Mouse (Mus musculus): ENCODE results near the gene Capn12. TPM values are rescaled to one million over a fixed set of nuclear protein-coding genes. Genes with fewer than 3 reads are reported as not detected.

Capn12 gene
- total RNA-seq (2021) = 1 to 10 TPM in 1 of 2 experiments, under 1 TPM in 1; 0.59 to 1.3 TPM
- long read RNA-seq, experiment 1 = 0 reads
- long read RNA-seq, experiment 2, partial matches to known transcripts = 0 of 4 reads
- long read RNA-seq, experiment 2, other reads (novel, unspliced or antisense) = 4 of 4 reads

GRCm38 (mm10) chr7:28881199-28881598 lies at the start of gene Capn12:
Gene Capn12, plus strand, starts transcription at chr7:28881422.
- no peak for DNase-seq (ENCODE audit: low spot score in 2 of 2)
- intact Hi-C loops (cut with DNase I) = no loop called here

GRCm38 (mm10) chr7:28832137-28832536 lies 49.1 kb upstream of the Capn12 start:
- intact Hi-C loops (cut with DNase I) = no loop called here
- DNase-seq (ENCODE audit: low spot score in 2 of 2) = no peak

DNA sequence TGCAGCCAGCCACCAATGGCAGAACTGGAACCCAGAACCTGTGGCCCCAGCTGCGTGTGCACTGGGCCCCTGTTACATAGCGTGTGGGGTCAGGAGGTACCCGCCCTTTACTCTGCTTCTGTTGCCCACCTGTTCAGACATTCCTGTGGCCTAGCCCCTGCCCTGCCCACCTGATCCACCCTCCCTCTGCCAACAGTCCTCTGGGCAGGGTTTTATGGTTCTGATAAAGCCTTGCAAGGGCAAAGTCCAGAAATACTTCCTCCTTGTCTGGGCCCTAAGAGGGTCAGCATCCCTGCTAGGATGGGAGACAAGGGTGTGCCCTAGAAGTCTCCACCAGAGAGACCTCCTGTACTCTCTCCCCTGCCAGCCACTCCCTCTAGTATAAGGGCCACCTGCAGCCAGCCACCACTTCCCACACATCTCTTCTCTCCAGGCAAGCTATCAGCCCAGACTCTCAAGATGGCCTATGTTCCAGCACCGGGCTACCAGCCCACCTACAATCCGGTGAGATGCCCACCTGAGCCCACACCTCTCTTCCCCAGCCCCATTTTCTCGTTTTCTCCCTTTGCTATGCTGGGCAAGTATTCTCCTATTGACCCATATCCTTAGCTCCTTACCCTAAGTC lies 47.4 kb upstream of the Capn12 start, which contains the start of gene Lgals4:
Gene Lgals4, plus strand, starts transcription at position 132 of the 625 bp plus-strand sequence.
- intact Hi-C loops (cut with DNase I) = no loop called here
- DNase-seq (ENCODE audit: low spot score in 2 of 2) = no peak

DNA sequence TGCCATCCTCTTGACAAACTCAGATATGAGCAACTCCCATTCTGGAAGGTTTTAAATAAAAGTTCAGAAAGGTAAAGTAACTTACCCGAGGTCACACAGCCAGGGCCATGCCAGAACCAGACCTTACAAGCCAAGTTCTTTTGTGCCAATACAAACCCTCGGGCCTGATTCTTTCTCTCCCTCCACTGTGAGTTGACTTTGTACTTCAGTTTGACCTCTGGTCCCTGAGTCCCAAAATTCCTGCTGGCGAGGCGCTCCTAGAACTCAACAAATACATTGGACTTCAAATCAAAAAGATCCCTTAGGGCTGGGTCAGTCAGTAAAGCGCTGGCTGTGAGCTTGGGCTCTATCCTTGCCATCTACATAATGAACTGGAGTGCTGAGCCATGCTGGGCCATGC lies 44.3 kb upstream of the Capn12 start:
- intact Hi-C loops (cut with DNase I) = no loop called here
- no peak for DNase-seq (ENCODE audit: low spot score in 2 of 2)

GRCm38 (mm10) chr7:28838331-28838730 lies 42.9 kb upstream of the Capn12 start:
- intact Hi-C loops (cut with DNase I) = no loop called here
- DNase-seq (ENCODE audit: low spot score in 2 of 2) = no peak

GRCm38 (mm10) chr7:28847273-28847672 lies 33.9 kb upstream of the Capn12 start:
- DNase-seq (ENCODE audit: low spot score in 2 of 2) = no peak
- intact Hi-C loops (cut with DNase I) = no loop called here

- DNase-seq (ENCODE audit: low spot score in 2 of 2) = no peak
- intact Hi-C loops (cut with DNase I) = no loop called here
Observed at GRCm38 (mm10) chr7:28849700-28850236, 31.5 kb upstream of the Capn12 start.

- intact Hi-C loops (cut with DNase I) = no loop called here
- DNase-seq (ENCODE audit: low spot score in 2 of 2) = no peak
Observed at GRCm38 (mm10) chr7:28850642-28851041, 30.6 kb upstream of the Capn12 start.

- intact Hi-C loops (cut with DNase I) = no loop called here
Observed at GRCm38 (mm10) chr7:28859953-28860352, 21.3 kb upstream of the Capn12 start.

DNA sequence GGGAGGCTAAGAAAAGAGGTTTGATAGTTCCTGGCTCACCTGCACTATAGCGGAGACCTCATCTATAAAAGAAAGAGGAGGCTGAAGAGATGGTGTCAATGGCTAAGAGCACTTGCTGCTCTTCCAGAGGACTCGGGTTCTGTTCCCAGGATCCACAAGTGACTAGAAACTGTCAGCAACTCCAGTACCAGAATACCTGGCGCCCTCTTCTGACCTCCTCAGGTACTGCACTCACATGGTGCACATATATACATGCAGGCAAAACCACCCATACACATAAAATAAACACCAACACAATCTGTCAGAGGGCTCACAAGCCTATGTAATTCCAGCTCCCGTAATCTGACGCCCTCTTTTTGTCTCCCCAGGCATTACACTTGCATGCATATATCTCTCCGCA lies 20.3 kb upstream of the Capn12 start:
- no peak for DNase-seq (ENCODE audit: low spot score in 2 of 2)
- intact Hi-C loops (cut with DNase I) = no loop called here

More at GRCm38 (mm10) chr7:28859953-28860352, 21.3 kb upstream of the Capn12 start:
- DNase-seq (ENCODE audit: low spot score in 2 of 2) = no peak

GRCm38 (mm10) chr7:28862817-28863499 lies 18.3 kb upstream of the Capn12 start:
- peak; percentile 70 to 89 for DNase-seq (ENCODE audit: low spot score in 2 of 2)
- intact Hi-C loops (cut with DNase I) = no loop called here

- intact Hi-C loops (cut with DNase I) = no loop called here
- DNase-seq (ENCODE audit: low spot score in 2 of 2) = no peak
Observed at GRCm38 (mm10) chr7:28863540-28863939, 17.7 kb upstream of the Capn12 start, which contains the start of gene Lgals7. Gene Lgals7, plus strand, starts transcription at chr7:28863853.

DNA sequence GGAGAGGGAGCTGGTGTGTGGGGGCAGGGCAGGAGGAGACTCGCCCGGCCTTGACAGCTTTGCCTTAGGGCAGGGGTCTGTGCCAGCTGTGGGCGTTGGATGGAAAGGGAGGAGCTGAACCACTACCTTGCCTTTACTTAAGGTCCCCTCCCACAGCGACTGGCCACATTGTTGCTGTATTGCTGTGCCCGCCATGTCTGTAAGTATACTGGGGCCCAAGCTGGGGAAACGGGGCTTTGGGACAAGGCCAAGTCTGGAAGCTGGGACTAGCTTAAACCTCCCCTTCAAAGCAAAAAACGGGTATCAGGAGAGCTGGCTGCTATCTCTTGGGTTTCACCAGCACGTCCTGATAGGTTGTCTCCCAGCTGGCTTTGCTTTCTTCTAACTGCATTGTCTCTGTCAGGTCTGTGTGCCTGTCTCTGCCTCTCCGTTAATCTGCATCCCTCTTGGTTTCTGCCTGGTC lies 16.9 kb upstream of the Capn12 start:
- intact Hi-C loops (cut with DNase I) = no loop called here

DNA sequence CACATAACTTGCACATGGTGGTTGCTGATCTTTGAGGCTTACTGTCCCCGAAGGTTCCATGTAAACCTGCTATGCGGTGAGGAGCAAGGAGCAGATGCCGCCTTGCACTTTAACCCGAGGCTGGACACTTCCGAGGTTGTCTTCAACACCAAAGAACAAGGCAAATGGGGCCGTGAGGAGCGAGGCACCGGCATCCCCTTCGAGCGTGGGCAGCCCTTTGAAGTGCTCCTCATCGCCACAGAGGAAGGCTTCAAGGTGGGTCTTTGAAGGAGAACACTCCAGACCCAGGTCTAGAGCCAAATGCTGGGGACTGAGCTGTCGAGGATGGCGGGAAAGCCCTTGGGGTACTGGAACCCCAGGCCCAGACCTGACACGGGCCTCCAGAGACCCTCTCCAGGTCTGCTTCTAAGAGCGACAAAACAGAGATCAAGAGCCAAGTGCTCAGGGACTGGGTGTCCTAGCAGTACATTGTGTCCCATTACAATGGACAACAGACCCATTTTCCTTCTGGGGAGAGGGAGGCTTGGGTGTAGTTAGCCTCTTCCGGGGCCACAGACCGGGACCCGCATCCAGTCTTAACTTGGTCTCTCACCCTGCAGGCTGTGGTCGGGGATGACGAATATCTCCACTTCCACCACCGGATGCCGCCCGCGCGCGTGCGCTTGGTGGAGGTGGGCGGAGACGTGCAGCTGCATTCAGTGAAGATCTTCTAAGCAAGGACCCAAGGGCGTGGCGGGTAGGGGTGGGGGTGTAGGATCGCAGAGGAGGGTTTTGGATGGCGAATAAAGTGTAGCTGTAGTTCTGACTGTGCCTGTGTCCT lies 15.5 kb upstream of the Capn12 start:
- DNase-seq (ENCODE audit: low spot score in 2 of 2) = peak; percentile 77 to 81
- intact Hi-C loops (cut with DNase I) = loop anchor here (2.0 to 5.0 kb wide), 2 partner anchors 38 to 71 kb away; partner anchors contain the start of gene Ech1

More for the DNA sequence above, 16.9 kb upstream of the Capn12 start:
- no peak for DNase-seq (ENCODE audit: low spot score in 2 of 2)

DNA sequence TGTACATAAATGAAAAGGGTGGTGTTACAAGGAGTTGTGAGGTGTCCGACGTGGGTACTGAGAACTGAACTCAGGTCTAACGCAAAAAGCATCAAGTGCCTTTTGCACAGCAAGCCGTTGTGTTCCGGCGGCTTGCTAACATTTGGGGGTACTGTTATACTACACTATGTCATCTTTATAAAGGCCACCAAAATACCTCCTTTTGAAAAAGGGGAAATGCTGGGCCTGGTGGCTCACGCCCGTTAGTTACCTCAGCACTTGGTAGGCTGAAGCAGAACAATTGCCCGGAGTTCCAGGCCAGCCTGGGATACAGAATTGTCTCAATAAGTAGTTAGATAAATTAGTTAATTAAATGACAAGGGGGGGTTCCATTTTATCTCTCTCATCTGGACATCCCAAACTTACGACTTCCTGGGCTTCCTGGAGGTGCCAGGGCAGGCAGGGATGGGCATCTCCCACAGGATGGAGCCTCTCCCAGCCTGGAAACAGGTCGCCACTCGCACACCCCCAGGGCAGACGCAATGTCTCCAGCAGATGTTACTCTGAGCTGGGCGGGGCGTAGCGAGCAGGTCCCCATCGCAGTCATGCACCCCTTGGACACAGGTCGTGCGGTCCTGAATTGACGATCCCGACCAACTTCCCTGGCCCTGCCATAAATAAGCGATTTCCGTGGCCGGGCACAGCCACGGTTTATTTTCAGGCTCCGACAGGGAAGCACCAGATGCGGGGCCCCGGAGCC lies 14.3 kb upstream of the Capn12 start:
- intact Hi-C loops (cut with DNase I) = loop anchor here (2.0 to 5.0 kb wide), 2 partner anchors 40 to 72 kb away; partner anchors contain the start of gene Ech1

DNA sequence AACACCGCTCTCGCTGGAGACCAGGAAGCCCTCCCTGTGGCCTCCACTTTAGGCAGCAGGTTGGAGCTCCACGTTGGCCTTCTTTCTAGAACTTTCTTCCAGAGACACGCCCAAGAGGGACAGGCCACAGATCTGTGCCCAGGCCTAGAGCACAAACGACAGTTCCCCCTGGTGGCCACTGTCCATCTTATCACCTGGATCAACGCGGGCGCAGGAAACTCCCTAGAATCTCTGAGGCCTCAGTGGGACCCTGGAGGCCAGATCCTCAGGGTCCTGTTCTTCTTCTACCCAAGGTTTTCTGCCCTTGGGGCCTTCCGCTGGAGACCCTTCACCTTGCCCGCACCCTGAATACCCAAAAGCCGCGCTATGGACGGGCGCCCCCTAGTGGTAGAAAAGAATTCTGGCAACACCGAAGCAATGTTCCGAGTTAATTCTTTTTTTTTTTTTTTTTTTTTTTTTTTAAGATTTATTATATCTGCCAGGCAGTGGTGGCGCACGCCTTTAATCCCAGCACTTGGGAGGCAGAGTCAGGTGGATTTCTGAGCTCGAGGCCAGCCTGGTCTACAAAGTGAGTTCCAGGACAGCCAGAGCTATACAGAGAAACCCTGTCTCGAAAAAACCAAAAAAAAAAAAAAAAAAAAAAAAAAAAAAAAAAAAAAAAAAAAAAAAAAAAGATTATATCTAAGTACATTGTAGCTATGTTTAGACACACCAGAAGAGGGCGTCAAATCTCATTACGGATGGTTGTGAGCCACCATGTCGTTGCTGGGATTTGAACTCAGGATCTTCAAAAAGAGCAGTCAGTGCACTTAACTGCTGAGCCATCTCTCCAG lies 13.5 kb upstream of the Capn12 start:
- peak; percentile 33 to 67 for DNase-seq (ENCODE audit: low spot score in 2 of 2)
- intact Hi-C loops (cut with DNase I) = loop anchor here (2.0 to 5.0 kb wide), 2 partner anchors 40 to 73 kb away; partner anchors contain the start of gene Ech1

More for the DNA sequence above, 14.3 kb upstream of the Capn12 start:
- no peak for DNase-seq (ENCODE audit: low spot score in 2 of 2)

GRCm38 (mm10) chr7:28870901-28871664 lies 10.1 kb upstream of the Capn12 start:
- intact Hi-C loops (cut with DNase I) = no loop called here
- DNase-seq (ENCODE audit: low spot score in 2 of 2) = no peak
